Mouse (Mus musculus): ENCODE results near the gene Tas2r139. TPM values are rescaled to one million over a fixed set of nuclear protein-coding genes. Genes with fewer than 3 reads are reported as not detected.
"Not testable (repeated sequence)": the region's sequence is repeated elsewhere in the genome, so short reads cannot be mapped to it uniquely, and the experiment has no call there.

The Tas2r139 gene
- total RNA-seq (2021): not detected

DNA sequence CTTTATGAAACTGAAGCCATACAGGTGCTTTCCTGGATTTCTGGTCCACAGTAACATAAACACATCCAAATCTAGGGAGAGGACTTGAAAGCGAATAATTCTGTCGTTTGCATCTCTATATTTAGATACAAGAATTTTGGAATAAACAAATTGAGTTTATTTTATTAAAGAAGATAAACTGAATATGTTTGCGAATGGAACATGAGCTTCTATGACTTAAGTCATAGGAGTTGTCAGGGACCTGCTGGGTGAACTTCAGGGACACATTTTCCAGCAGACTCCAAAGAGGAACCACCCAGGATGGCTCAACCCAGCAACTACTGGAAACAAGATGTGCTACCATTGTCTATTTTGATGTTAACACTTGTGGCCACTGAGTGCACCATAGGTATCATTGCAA, at the start of gene Tas2r139:
Gene Tas2r139 (plus strand): TSS at position 301 of the 400 bp plus-strand sequence.
- DNase-seq: no peak

DNA sequence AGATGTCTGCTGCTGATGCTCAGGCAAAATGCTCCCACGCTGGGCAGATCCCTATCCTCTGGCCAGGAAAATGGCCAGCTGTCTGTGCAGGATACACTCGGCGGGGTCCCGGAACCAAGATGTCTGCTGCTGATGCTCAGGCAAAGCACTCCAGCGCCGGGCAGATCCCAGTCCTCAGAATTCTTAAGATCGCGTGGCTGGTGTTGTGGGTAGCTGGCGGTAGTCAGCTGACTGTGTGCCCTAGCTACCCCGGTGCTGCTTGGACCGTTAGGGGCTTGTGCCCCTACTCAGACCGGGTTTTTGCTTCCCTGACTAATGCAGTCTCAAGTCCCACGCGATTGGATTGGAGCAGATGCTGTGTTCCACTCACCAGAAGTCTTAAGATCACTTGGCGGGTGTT, 10.4 kb downstream of the Tas2r139 start:
- DNase-seq: not testable (repeated sequence)

DNA sequence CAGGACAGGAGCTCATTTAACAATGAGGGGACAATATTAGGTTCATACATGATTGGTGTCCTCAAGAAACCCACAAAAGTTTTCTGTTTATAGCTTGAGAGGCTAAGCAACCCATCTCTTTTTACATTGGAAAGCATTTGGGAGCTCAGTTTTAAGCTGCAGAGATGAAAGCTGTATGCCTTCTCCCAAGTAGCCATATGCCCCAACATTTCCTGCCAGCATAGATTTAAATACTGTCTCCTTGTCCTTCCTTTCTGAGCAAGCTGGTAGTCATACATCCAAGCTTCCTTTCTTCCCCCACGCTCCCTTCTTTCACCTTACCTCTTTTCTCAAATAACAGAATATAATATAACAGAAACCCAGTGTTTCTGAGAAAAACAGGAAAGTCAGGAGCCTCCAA, 41.7 kb downstream of the Tas2r139 start:
- no peak for DNase-seq

DNA sequence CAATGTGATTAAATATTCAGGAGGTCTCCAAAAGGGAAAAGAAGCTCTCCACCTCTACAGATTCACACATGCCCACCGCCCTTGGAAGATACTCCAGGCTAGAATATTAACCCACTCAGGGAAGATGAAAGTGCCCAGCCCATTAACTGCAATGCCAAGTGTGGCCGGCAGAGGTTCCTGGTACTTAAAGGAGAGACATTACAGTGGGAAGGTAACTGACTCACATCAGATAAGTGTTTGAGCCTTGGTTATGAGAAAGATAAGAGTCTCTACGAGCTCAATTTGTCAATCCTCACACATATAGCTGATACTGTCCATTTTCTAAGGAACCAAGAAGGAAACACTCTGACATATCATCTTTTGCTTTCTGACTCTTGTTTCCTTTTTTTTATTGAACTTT, 45.5 kb downstream of the Tas2r139 start:
- no peak for DNase-seq

Other genes with a start within 250 kb of the Tas2r139 start
- not detected for gene Sval1, start 189.3 kb upstream of the Tas2r139 start, total RNA-seq (2021)
- not detected for gene Sval3, start 172.8 kb upstream of the Tas2r139 start, total RNA-seq (2021)
- not detected for gene Sva, start 102.5 kb upstream of the Tas2r139 start, total RNA-seq (2021)
- gene Tas2r144, start 74.4 kb downstream of the Tas2r139 start, total RNA-seq (2021): not detected
- gene Gstk1, start 105.0 kb downstream of the Tas2r139 start, total RNA-seq (2021): 10 to 100 TPM; 28.7 to 29.3 TPM
- gene Tmem139, start 121.0 kb downstream of the Tas2r139 start, total RNA-seq (2021): under 1 TPM in 1 of 2 experiments, not detected in 1; 0.38 TPM
- 10 to 100 TPM; 33.6 to 34.3 TPM for gene Casp2, start 124.0 kb downstream of the Tas2r139 start, total RNA-seq (2021)
- 1 to 10 TPM; 1.9 to 3.0 TPM for gene Clcn1, start 145.7 kb downstream of the Tas2r139 start, total RNA-seq (2021)
- 1 to 10 TPM; 1.6 to 1.7 TPM for gene Fam131b, start 183.7 kb downstream of the Tas2r139 start, total RNA-seq (2021)
- 100 to 1,000 TPM; 161 to 166 TPM for gene Zyx, start 208.7 kb downstream of the Tas2r139 start, total RNA-seq (2021)
- under 1 TPM; 0.52 to 0.70 TPM for gene Epha1, start 232.3 kb downstream of the Tas2r139 start, total RNA-seq (2021)

Data from heart, postnatal 4 days (tissue).